Mouse (Mus musculus) T-helper 2 cell (primary cell): ENCODE data around the gene Brox.

ENCODE experiments used
- in situ Hi-C: fragments of 300-600 bp; cut with MboI, MseI; formaldehyde crosslinking; loops from one replicate; pipeline ENCODE4 v1.15.1; 2025; ENCODE audit warnings: high pct_unique_total_duplicates

Brox gene

GRCm38 (mm10) chr1:183272867-183273818 lies 23.9 kb downstream of the Brox start:
- in situ Hi-C loops: no loop called here

- in situ Hi-C loops: no loop called here
These were observed 29.4 kb downstream of the Brox start for GRCm38 (mm10) chr1:183267666-183268065.

GRCm38 (mm10) chr1:183265921-183266467 lies 31.1 kb downstream of the Brox start:
- in situ Hi-C loops: no loop called here

GRCm38 (mm10) chr1:183264145-183265008 lies 32.7 kb downstream of the Brox start:
- in situ Hi-C loops: no loop called here

- in situ Hi-C loops: no loop called here
These were observed 44.5 kb downstream of the Brox start for GRCm38 (mm10) chr1:183252574-183252973.

GRCm38 (mm10) chr1:183251818-183252217 lies 45.3 kb downstream of the Brox start:
- in situ Hi-C loops: no loop called here

GRCm38 (mm10) chr1:183250612-183251011 lies 46.5 kb downstream of the Brox start:
- in situ Hi-C loops: no loop called here

GRCm38 (mm10) chr1:183248144-183248543 lies 48.9 kb downstream of the Brox start:
- in situ Hi-C loops: loop anchor here (10.0 kb wide), 1 partner anchor 1533 kb away; no protein-coding TSS in a partner anchor

- in situ Hi-C loops: loop anchor here (10.0 kb wide), 1 partner anchor 1528 kb away; no protein-coding TSS in a partner anchor
These were observed 53.8 kb downstream of the Brox start for GRCm38 (mm10) chr1:183243293-183243692.

- in situ Hi-C loops: no loop called here
These were observed 59.2 kb downstream of the Brox start for GRCm38 (mm10) chr1:183237901-183238300.

- in situ Hi-C loops: no loop called here
These were observed 60.6 kb downstream of the Brox start for GRCm38 (mm10) chr1:183236460-183236859.

GRCm38 (mm10) chr1:183233679-183234174 lies 63.3 kb downstream of the Brox start:
- in situ Hi-C loops: no loop called here

GRCm38 (mm10) chr1:183232985-183233678 lies 63.9 kb downstream of the Brox start:
- in situ Hi-C loops: no loop called here

- in situ Hi-C loops: no loop called here
These were observed 69.6 kb downstream of the Brox start for GRCm38 (mm10) chr1:183227469-183227868.
